ENCODE assay signal across 8 mouse cellular contexts in the genomic region with DNA sequence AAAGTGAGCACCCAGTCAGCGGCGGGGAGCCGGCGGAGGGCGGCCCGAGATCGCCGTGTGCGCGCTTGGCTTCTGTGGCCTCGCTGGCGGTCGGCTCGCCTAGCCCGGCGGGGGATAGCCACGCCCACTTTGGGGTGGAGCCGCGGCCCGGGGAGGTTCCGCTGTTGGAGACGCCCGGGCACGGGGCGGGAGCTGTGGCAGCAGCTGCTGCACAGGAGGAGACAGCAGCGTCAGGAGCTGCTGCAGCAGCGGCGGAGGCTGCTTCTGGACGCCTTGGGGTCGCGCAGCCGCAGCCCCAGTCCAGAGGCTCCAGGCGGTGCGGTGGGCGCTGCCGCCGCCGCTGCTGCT. TPM values are rescaled to one million over a fixed set of nuclear protein-coding genes. Genes with fewer than 3 reads are reported as not detected.
A peak's percentile ranks its signal among the peaks of the same experiment; 100 is the strongest.
DNase-seq lines count a peak whose midpoint lies in the region; ATAC-seq and TF ChIP-seq lines count a peak whose summit lies in the region.

A gene (plus strand): TSS at position 181 of the 348 bp plus-strand sequence.

- H3K4me2 ChIP-seq in heart, embryonic 14.5 days (ENCODE audit: low read length), result peak within 1 kb of the TSS; percentile 97
- H3K4me2 ChIP-seq in liver, embryonic 14.5 days (ENCODE audit: low read depth), result peak within 1 kb of the TSS; percentile 99
- H3K4me2 ChIP-seq in neural tube, embryonic 11.5 days (ENCODE audit: low read depth), result peak within 1 kb of the TSS; percentile 94
- peak within 1 kb of the TSS; percentile 97 for H3K4me2 ChIP-seq in stomach, postnatal 0 days (replicated peaks; ENCODE audit: low read depth)

- peak within 1 kb of the TSS; percentile 78 for H3K4me3 ChIP-seq in brown adipose tissue, adult 24 weeks (ENCODE audit: insufficient read depth, low read depth, low read length)
- H3K4me3 ChIP-seq in heart, embryonic 14.5 days (ENCODE audit: control insufficient read depth in 1 of 2, insufficient read depth in 1 of 2, low read depth in 1 of 2, low read length in 2 of 2), result peak within 1 kb of the TSS; percentile 64 to 69
- H3K4me3 ChIP-seq in liver, embryonic 14.5 days (ENCODE audit: insufficient read depth in 1 of 2, low read depth in 2 of 2, low read length in 2 of 2), result peak within 1 kb of the TSS; percentile 75 to 78
- H3K4me3 ChIP-seq in neural tube, embryonic 11.5 days (ENCODE audit: low read depth, low read length), result peak within 1 kb of the TSS; percentile 71
- peak within 1 kb of the TSS; percentile 81 for H3K4me3 ChIP-seq in stomach, postnatal 0 days (ENCODE audit: low read depth, low read length)

- no peak for TF ChIP-seq CTCF in liver, embryonic 14.5 days (IDR thresholded peaks at IDR 0.05; ENCODE audit: low read depth)
- no peak for TF ChIP-seq CTCF in stomach, postnatal 0 days (IDR thresholded peaks at IDR 0.05; ENCODE audit: low read depth)

- WGBS in heart, embryonic 14.5 days, result 0% methylated on average over 27 of the region's 38 CpGs
- 0% methylated on average over 38 of the region's 38 CpGs for WGBS in liver, embryonic 14.5 days (ENCODE audit: insufficient replicate concordance)
- under 1% methylated on average over 33 of the region's 38 CpGs for WGBS in neural tube, embryonic 11.5 days
- WGBS in stomach, postnatal 0 days, result 0% methylated on average over 28 of the region's 38 CpGs

- TF ChIP-seq EP300 in liver, embryonic 14.5 days (IDR thresholded peaks at IDR 0.05; ENCODE audit: low read depth), result no peak
- TF ChIP-seq EP300 in stomach, postnatal 0 days (optimal IDR thresholded peaks at IDR 0.05), result no peak

- peak within 1 kb of the TSS; percentile 71 for H3K27ac ChIP-seq in brown adipose tissue, adult 24 weeks (replicated peaks; ENCODE audit: low read depth, low read length)
- H3K27ac ChIP-seq in heart, embryonic 14.5 days (replicated peaks in 1 of 2; ENCODE audit: control insufficient read depth in 1 of 2, insufficient read depth in 1 of 2, low read depth in 2 of 2, low read length in 2 of 2), result peak within 1 kb of the TSS; percentile 58 to 84; a peak in 3 of 4 replicates
- H3K27ac ChIP-seq in liver, embryonic 14.5 days, result peak within 1 kb of the TSS; percentile 87
- peak within 1 kb of the TSS; percentile 70 for H3K27ac ChIP-seq in neural tube, embryonic 11.5 days (ENCODE audit: low read depth, low read length)
- peak within 1 kb of the TSS; percentile 99 for H3K27ac ChIP-seq in stomach, postnatal 0 days (replicated peaks)

- H3K27me3 ChIP-seq in heart, embryonic 14.5 days (ENCODE audit: control insufficient read depth, insufficient read depth, low read length), result peaks cover 24% of the 10 kb centered on the region
- no peaks in the 10 kb centered on the region for H3K27me3 ChIP-seq in liver, embryonic 14.5 days (ENCODE audit: control insufficient read depth, insufficient read depth, low read length)
- H3K27me3 ChIP-seq in neural tube, embryonic 11.5 days (ENCODE audit: control insufficient read depth, insufficient read depth, low read length), result peaks cover 20% of the 10 kb centered on the region
- no peaks in the 10 kb centered on the region for H3K27me3 ChIP-seq in stomach, postnatal 0 days (ENCODE audit: control insufficient read depth, insufficient read depth, low read length)

- ATAC-seq in heart, embryonic 14.5 days (ENCODE audit: insufficient number of reproducible peaks, insufficient read depth, low FRiP score, low read depth), result peak; percentile 93
- ATAC-seq in liver, embryonic 14.5 days (ENCODE audit: insufficient read depth), result peak; percentile 90
- ATAC-seq in neural tube, embryonic 11.5 days (ENCODE audit: insufficient read depth, low FRiP score, low TSS enrichment), result peak; percentile 96
- peak; percentile 94 for ATAC-seq in stomach, postnatal 0 days (ENCODE audit: low FRiP score, low TSS enrichment)

- H3K4me1 ChIP-seq in brown adipose tissue, adult 24 weeks (ENCODE audit: control insufficient read depth, insufficient read depth, insufficient read length, low read length), result peaks cover 2% of the 10 kb centered on the region; the same call in 1 of the 2 replicates
- peaks cover 3 to 16% of the 10 kb centered on the region in 2 experiments; a peak in 2 of 4 replicates for H3K4me1 ChIP-seq in heart, embryonic 14.5 days (ENCODE audit: control insufficient read depth in 2 of 2, insufficient read depth in 2 of 2, low read length in 2 of 2)
- H3K4me1 ChIP-seq in liver, embryonic 14.5 days (replicated peaks; ENCODE audit: control insufficient read depth in 2 of 2, insufficient read depth in 2 of 2, low read length in 1 of 2), result peaks cover 7 to 15% of the 10 kb centered on the region in 2 experiments
- H3K4me1 ChIP-seq in neural tube, embryonic 11.5 days (ENCODE audit: control insufficient read depth, insufficient read depth, low read length), result peaks cover 9% of the 10 kb centered on the region
- H3K4me1 ChIP-seq in stomach, postnatal 0 days (replicated peaks; ENCODE audit: control insufficient read depth, insufficient read depth), result peaks cover 6% of the 10 kb centered on the region; the same call in 1 of the 2 replicates

- H3K9ac ChIP-seq in heart, embryonic 14.5 days (ENCODE audit: low read length), result peak within 1 kb of the TSS; percentile 82
- peak within 1 kb of the TSS; percentile 91 for H3K9ac ChIP-seq in liver, embryonic 14.5 days (replicated peaks)
- peak within 1 kb of the TSS; percentile 86 for H3K9ac ChIP-seq in neural tube, embryonic 11.5 days (ENCODE audit: low read length)
- H3K9ac ChIP-seq in stomach, postnatal 0 days (ENCODE audit: low read length), result peak within 1 kb of the TSS; percentile 96

- no peaks in the 10 kb centered on the region for H3K36me3 ChIP-seq in heart, embryonic 14.5 days (ENCODE audit: control insufficient read depth, insufficient read depth, low read length)
- H3K36me3 ChIP-seq in liver, embryonic 14.5 days (replicated peaks; ENCODE audit: control insufficient read depth, insufficient read depth, low read depth), result no peaks in the 10 kb centered on the region
- no peaks in the 10 kb centered on the region for H3K36me3 ChIP-seq in neural tube, embryonic 11.5 days (ENCODE audit: control insufficient read depth, insufficient read depth, low read length)
- H3K36me3 ChIP-seq in stomach, postnatal 0 days (ENCODE audit: control insufficient read depth, insufficient read depth, low read length), result no peaks in the 10 kb centered on the region

- H3K9me3 ChIP-seq in heart, embryonic 14.5 days (ENCODE audit: control insufficient read depth, low read length), result no peaks in the 10 kb centered on the region
- no peaks in the 10 kb centered on the region for H3K9me3 ChIP-seq in liver, embryonic 14.5 days (ENCODE audit: control insufficient read depth, low read length)
- no peaks in the 10 kb centered on the region for H3K9me3 ChIP-seq in neural tube, embryonic 11.5 days (ENCODE audit: control insufficient read depth, low read length)
- H3K9me3 ChIP-seq in stomach, postnatal 0 days (ENCODE audit: control insufficient read depth, low read length), result no peaks in the 10 kb centered on the region

- DNase-seq in CD4-positive, CD25-positive, alpha-beta regulatory T cell, adult 2 months (ENCODE audit: low read depth, low spot score), result peak; percentile 97
- DNase-seq in fibroblast of lung, adult 2 months (ENCODE audit: low read depth), result peak; percentile 74
- peak; percentile 98 to 99 for DNase-seq in kidney, postnatal 25 days
- DNase-seq in liver, embryonic 14.5 days (ENCODE audit: low read depth in 3 of 3, low spot score in 3 of 3), result peak; percentile 87 to 90 (median 88)
- DNase-seq in neural tube, embryonic 11.5 days (ENCODE audit: low spot score), result peak; percentile 96
- peak; percentile 98 for DNase-seq in stomach, postnatal 0 days (ENCODE audit: low spot score)

RNA-seq across cellular contexts. Expression of the gene that starts here (rescaled TPM):
- polyA plus RNA-seq in brown adipose tissue, adult 24 weeks (2012; ENCODE audit: insufficient read depth, insufficient read length, missing spikeins), result 8.9 and 9.5 TPM in 2 replicates
- polyA plus RNA-seq in heart, embryonic 14.5 days (2014; fragmentation: Nextera tagmentation; extraction: Ambion mirVana), result 1.3 and 2.5 TPM in 2 replicates
- 7.8 and 8.4 TPM in 2 replicates for polyA plus RNA-seq in liver, embryonic 14.5 days (2012; rRNA removed)
- 7.7 and 7.9 TPM in 2 replicates for polyA plus RNA-seq in liver, embryonic 14.5 days (2014; fragmentation: Nextera tagmentation; extraction: Ambion mirVana)
- polyA plus RNA-seq in neural tube, embryonic 11.5 days (2014; fragmentation: Nextera tagmentation; extraction: Ambion mirVana), result 2.1 and 3.3 TPM in 2 replicates
- polyA plus RNA-seq in stomach, postnatal 0 days (2015; fragmentation: Nextera tagmentation; extraction: Ambion mirVana), result 19.9 and 21.2 TPM in 2 replicates

Comparison
In these comparisons a context has a peak if more than half of its experiments do, and no peak if none do; other contexts are left out.
1. Peak in every context shown above with its lines: DNase-seq, ATAC-seq, H3K4me3 ChIP-seq and H3K27ac ChIP-seq.